Mouse (Mus musculus) liver, embryonic 14.5 days (tissue): Measurements from ENCODE around the gene Ntrk1. TPM values are rescaled to one million over a fixed set of nuclear protein-coding genes. Genes with fewer than 3 reads are reported as not detected.
A peak's percentile ranks its signal among the peaks of the same experiment; 100 is the strongest.

Experiments used
- ATAC-seq: fragments of 200-750 bp; cut with Nextera tagmentation; 2 replicates; pipeline ENCODE4 v1.8.0; 2017; ENCODE audit warnings: moderate number of reproducible peaks, mild to moderate bottlenecking, moderate library complexity; ENCODE audit not compliant: insufficient read depth
- DNase-seq, 3 experiments: peaks; one replicate each; pipeline ENCODE4 v3.0.0-alpha.2; 2012 to 2013; ENCODE audit warnings: low read depth in 3 of 3, low spot score in 3 of 3
- H3K27ac ChIP-seq: fragments of 300-500 bp; sonication (generic); 2 replicates; pipeline ENCODE4 v1.5.1; 2014; ENCODE audit warnings: moderate library complexity, mild to moderate bottlenecking, control low read depth, inconsistent platforms
- H3K27me3 ChIP-seq: fragments of 300-500 bp; sonication (generic); 2 replicates; pipeline ENCODE4 v1.6.1; 2014; ENCODE audit warnings: mild to moderate bottlenecking, low read length, moderate library complexity; ENCODE audit not compliant: control insufficient read depth, insufficient read depth
- H3K36me3 ChIP-seq: fragments of 300-500 bp; sonication (generic); replicated peaks from 2 replicates; pipeline ENCODE4 v1.6.1; 2014; ENCODE audit warnings: low read depth; ENCODE audit not compliant: control insufficient read depth, insufficient read depth
- H3K4me1 ChIP-seq, 2 experiments: fragments of 200-500 bp in 1 of 2; fragments of 300-500 bp in 1 of 2; sonication (generic) in 1 of 2; replicated peaks; 2 replicates each; pipeline ENCODE4 v1.6.1; 2012 to 2014; ENCODE audit warnings: antibody characterized with exemption in 1 of 2, inconsistent platforms in 1 of 2, low read length in 1 of 2; ENCODE audit not compliant: control insufficient read depth in 2 of 2, insufficient read depth in 2 of 2
- H3K4me2 ChIP-seq: fragments of 300-500 bp; sonication (generic); 2 replicates; pipeline ENCODE4 v1.6.1; 2014; ENCODE audit warnings: low read depth, mild to moderate bottlenecking, control low read depth, moderate library complexity
- H3K4me3 ChIP-seq, 2 experiments: fragments of 200-500 bp in 1 of 2; fragments of 300-500 bp in 1 of 2; sonication (generic) in 1 of 2; 2 replicates each; pipeline ENCODE4 v1.5.1; 2012 to 2014; ENCODE audit warnings: low read depth in 2 of 2, low read length in 2 of 2, mild to moderate bottlenecking in 2 of 2, control low read depth in 1 of 2, inconsistent platforms in 1 of 2, moderate library complexity in 1 of 2; ENCODE audit not compliant: insufficient read depth in 1 of 2
- H3K9ac ChIP-seq: fragments of 300-500 bp; sonication (generic); replicated peaks from 2 replicates; pipeline ENCODE4 v1.6.1; 2014; ENCODE audit warnings: mild to moderate bottlenecking, control low read depth, moderate library complexity
- H3K9me3 ChIP-seq: fragments of 300-500 bp; sonication (generic); 2 replicates; pipeline ENCODE4 v1.6.1; 2016; ENCODE audit warnings: low read length, mixed read lengths; ENCODE audit not compliant: control insufficient read depth
- CTCF ChIP-seq: IDR thresholded peaks from 2 replicates; pipeline ENCODE4 v1.5.1; 2016; ENCODE audit warnings: antibody characterized with exemption, low read depth, control low read depth
- EP300 ChIP-seq: IDR thresholded peaks from 2 replicates; pipeline ENCODE4 v1.6.1; 2016; ENCODE audit warnings: antibody characterized with exemption, low read depth
- WGBS: fragments of 180-500 bp; shearing (Covaris S2); extraction: QIAGEN DNeasy Blood & Tissue Kit; methylation state at CpG from one replicate; pipeline ENCODE4 v1.1.7; 2014; ENCODE audit not compliant: insufficient replicate concordance; 5-methylcytosine and 5-hydroxymethylcytosine counted together
- polyA plus RNA-seq, 2 experiments: library from polyadenylated mRNA; depleted of rRNA in 1 of 2; stranded (reverse) in 1 of 2; unstranded in 1 of 2; fragments of >200 nt; fragmentation: Nextera tagmentation in 1 of 2; extraction: Ambion mirVana in 1 of 2; gene quantifications; 2 replicates each; pipeline versions ENCODE4 v1.2.1 to v1.2.3; 2012 to 2014

Gene Ntrk1
- polyA plus RNA-seq (2012; rRNA removed) (0.08 and 0.10 TPM in 2 replicates), polyA plus RNA-seq (2014; fragmentation: Nextera tagmentation; extraction: Ambion mirVana) (0.04 and 0.14 TPM in 2 replicates)

DNA sequence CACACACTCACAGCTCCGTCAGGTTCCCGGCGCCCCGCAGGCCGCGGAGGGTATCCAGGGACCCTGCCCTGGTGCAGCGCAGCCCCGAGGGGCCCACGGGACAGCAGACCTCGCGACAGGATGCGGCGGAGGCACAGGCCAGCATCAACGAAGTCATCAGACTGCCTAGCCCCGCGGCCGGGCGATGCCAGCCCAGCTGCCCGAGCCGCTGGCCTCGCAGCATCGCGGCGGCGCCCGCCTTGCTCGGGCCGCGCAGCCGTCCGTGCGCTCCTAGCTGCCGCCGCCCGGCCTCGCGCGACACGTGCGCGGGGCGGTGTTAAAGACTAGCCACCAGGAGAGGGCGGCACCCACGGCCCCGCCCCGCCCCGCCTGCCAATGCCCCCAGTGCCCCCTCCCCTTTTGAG is at the start of gene Ntrk1:
Ntrk1 (minus strand) TSS at position 241 of the 404 bp plus-strand sequence.
- no peak within 1 kb of the TSS for H3K9ac ChIP-seq
- ATAC-seq (no peak), DNase-seq (no peak)

DNA sequence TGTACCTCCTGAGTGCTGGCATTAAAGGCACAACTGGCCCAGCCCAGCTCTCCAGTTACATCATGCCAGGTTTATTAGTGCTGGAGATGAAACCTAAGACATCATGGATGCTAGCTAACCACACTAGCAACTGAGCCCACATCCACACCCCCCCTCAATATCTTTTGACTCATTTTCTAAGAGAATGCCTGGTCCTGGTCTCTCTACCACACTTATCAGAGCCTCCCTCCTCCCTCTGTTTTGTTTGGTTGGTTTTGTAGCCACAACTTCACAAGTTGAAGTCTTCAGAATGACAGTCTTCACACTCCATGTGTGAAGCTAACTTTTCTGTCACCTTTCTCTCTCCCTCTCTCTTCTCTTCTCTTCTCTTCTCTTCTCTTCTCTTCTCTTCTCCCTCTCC is 45.9 kb upstream of the Ntrk1 start:
- Histone ChIP-seq H3K27me3 (no peaks in the 10 kb centered on the region), H3K9ac (no peak overlapping the region), H3K4me3 (no peak overlapping the region), H3K9me3 (no peaks in the 10 kb centered on the region), H3K4me1 (no peaks in the 10 kb centered on the region), H3K36me3 (no peaks in the 10 kb centered on the region), H3K4me2 (no peak overlapping the region), H3K27ac (no peak overlapping the region)
- TF ChIP-seq EP300 (no peak), CTCF (no peak)
- no peak for DNase-seq
- ATAC-seq: no peak

More for the DNA sequence above, at the start of gene Ntrk1:
- H3K9me3 ChIP-seq: no peaks in the 10 kb centered on the region
- no peak within 1 kb of the TSS for H3K27ac ChIP-seq
- peak within 1 kb of the TSS in 1 of 2 experiments; percentile 6; a peak in 1 of 4 replicates for H3K4me3 ChIP-seq
- H3K27me3 ChIP-seq: peaks cover 53% of the 10 kb centered on the region
- WGBS: under 1% methylated on average over 37 of the region's 47 CpGs
- no peaks in the 10 kb centered on the region for H3K36me3 ChIP-seq
- peak within 1 kb of the TSS; percentile 18; the same call in 1 of the 2 replicates for H3K4me2 ChIP-seq
- H3K4me1 ChIP-seq: no peaks in the 10 kb centered on the region
- TF ChIP-seq EP300: no peak

DNA sequence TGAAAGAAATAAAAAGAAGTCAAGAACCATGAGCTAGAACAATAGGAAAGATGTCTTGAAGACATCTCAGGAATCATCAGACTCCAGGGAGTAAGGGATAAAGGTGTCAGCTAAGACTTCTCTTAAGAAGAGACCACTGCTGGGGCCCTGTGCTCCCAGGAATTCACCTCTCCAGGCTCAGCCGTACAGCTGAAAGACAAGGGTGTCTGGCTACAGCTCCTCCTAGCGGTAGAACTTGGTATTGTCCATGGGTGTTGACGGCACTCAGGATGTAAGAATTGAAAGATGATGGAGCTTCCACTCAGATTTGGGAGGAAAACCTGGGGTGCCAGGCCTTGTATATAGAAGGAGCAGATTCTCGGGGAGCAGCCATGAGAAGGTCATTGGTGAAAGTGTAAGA is 43.7 kb upstream of the Ntrk1 start:
- H3K4me3 ChIP-seq: no peak overlapping the region
- no peak overlapping the region for H3K4me2 ChIP-seq
- no peaks in the 10 kb centered on the region for H3K36me3 ChIP-seq
- TF ChIP-seq CTCF (peak; percentile 95), EP300 (no peak)
- no peak for ATAC-seq
- no peaks in the 10 kb centered on the region for H3K9me3 ChIP-seq
- H3K9ac ChIP-seq: no peak overlapping the region
- H3K27me3 ChIP-seq: no peaks in the 10 kb centered on the region
- H3K27ac ChIP-seq: no peak overlapping the region
- WGBS: 2% methylated on average over 4 of the region's 4 CpGs
- no peaks in the 10 kb centered on the region for H3K4me1 ChIP-seq
- DNase-seq: peak; percentile 29 to 34 (median 30)

DNA sequence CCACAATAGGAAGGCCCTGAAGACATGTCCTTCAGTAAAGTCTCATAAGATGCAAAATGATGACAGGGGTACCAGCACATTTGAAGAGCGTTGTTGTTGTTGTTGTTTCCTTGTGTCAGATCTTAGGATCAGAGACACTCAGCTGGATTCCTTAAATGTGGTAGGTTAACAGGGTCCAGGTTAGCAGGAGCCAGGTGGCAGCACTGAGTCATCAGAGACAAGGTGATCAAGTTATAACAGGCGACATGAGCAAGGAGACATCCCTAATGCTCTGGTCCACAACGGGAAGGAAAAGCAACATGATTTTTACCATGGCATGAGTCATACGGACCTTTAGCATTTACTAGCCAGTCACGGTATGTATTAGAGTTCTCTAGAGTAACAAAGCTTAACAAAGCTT is 38.5 kb upstream of the Ntrk1 start:
- no peaks in the 10 kb centered on the region; a peak in 1 of 4 replicates for H3K4me1 ChIP-seq
- DNase-seq (no peak), ATAC-seq (no peak)
- H3K27ac ChIP-seq: no peak overlapping the region
- no peak overlapping the region for H3K4me3 ChIP-seq
- 50% methylated on average over 5 of the region's 5 CpGs for WGBS
- H3K9ac ChIP-seq: no peak overlapping the region
- TF ChIP-seq EP300 (no peak), CTCF (peak; percentile 38; the same call in 1 of the 2 replicates)
- H3K27me3 ChIP-seq: no peaks in the 10 kb centered on the region
- H3K4me2 ChIP-seq: no peak overlapping the region
- no peaks in the 10 kb centered on the region for H3K36me3 ChIP-seq
- no peaks in the 10 kb centered on the region for H3K9me3 ChIP-seq

DNA sequence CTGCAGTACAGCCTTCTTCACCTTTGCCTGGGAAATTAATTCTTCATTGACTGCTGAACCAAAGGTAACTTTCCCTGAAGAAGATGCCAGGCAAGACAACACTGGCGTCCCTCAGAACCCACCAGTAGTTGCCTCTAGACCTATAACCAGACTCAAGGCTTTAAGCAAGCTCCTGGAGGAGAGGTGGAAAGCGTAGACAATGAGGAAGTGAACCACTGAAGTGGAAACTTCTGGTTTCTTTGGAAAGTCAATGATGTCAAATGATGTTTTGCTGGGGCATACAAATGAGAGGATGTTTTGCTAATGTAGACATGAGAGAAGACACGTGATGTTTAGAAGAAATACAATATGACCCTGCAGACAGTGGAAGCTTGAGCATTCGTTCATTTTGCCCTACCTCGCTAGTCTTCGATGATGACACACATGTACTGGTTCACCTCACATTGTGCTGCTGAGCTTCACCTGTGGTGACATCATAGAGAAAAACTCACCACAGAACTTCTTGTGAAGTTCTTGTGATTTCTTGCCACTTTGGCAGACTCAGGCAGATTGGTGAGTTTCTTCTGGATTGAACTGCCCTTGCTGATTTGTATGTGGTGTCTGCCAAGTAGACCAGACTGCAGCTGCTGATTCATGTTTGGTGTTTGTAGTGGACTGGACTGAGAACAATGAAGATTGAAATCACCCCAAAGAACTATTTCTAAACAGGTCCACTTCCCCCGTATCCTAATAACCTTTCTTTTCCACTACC is 37.3 kb upstream of the Ntrk1 start:
- ATAC-seq (no peak), DNase-seq (no peak)
- TF ChIP-seq EP300: no peak
- no peak for TF ChIP-seq CTCF
- H3K9ac ChIP-seq: no peak overlapping the region
- no peak overlapping the region for H3K4me2 ChIP-seq
- H3K27me3 ChIP-seq: no peaks in the 10 kb centered on the region
- 59% methylated on average over 7 of the region's 7 CpGs for WGBS
- H3K9me3 ChIP-seq: no peaks in the 10 kb centered on the region
- H3K4me1 ChIP-seq: no peaks in the 10 kb centered on the region; a peak in 1 of 4 replicates
- no peak overlapping the region for H3K4me3 ChIP-seq
- no peaks in the 10 kb centered on the region for H3K36me3 ChIP-seq
- H3K27ac ChIP-seq: no peak overlapping the region
